Mouse (Mus musculus) spleen, adult 2 months (tissue): ENCODE measurements at regions not wholly inside any gene's neighbourhood (a gene's known extent, or its start where the extent isn't known, plus 50 kb on each side); places are given as distances from the start of the nearest gene placed in this dataset.

Experiments used
- DNase-seq, 2 experiments: peaks; one replicate each; pipeline versions ENCODE4 v3.0.0 to v3.0.0-alpha.2; 2012 to 2021; ENCODE audit warnings: low spot score in 2 of 2, low read depth in 1 of 2
- H3K27ac ChIP-seq: fragments of 200-500 bp; 2 replicates; pipeline ENCODE4 v1.5.1; 2012; ENCODE audit warnings: low read length, inconsistent platforms; ENCODE audit not compliant: insufficient read depth
- H3K27me3 ChIP-seq: fragments of 200-500 bp; 2 replicates; pipeline ENCODE4 v1.6.1; 2012; ENCODE audit warnings: mild to moderate bottlenecking, moderate library complexity, low read length, inconsistent platforms; ENCODE audit not compliant: control insufficient read depth, insufficient read depth
- H3K36me3 ChIP-seq: fragments of 200-500 bp; 2 replicates; pipeline ENCODE4 v1.6.1; 2012; ENCODE audit warnings: mild to moderate bottlenecking, low read length, inconsistent platforms; ENCODE audit not compliant: control insufficient read depth, insufficient read depth
- H3K4me1 ChIP-seq: fragments of 200-500 bp; 2 replicates; pipeline ENCODE4 v1.6.1; 2011; ENCODE audit warnings: inconsistent platforms; ENCODE audit not compliant: control insufficient read depth, insufficient read depth, insufficient read length
- H3K4me3 ChIP-seq: fragments of 200-500 bp; 2 replicates; pipeline ENCODE4 v1.5.1; 2011; ENCODE audit warnings: mild to moderate bottlenecking, inconsistent platforms; ENCODE audit not compliant: insufficient read depth, insufficient read length; ENCODE audit errors: extremely low read depth
- CTCF ChIP-seq: fragments of 200-500 bp; IDR thresholded peaks from 2 replicates; pipeline ENCODE4 v1.5.1; 2011; ENCODE audit warnings: mild to moderate bottlenecking, inconsistent platforms; ENCODE audit not compliant: insufficient read depth, insufficient read length, insufficient replicate concordance; ENCODE audit errors: extremely low read depth
- POLR2A ChIP-seq: fragments of 200-500 bp; IDR thresholded peaks from 2 replicates; pipeline ENCODE4 v1.6.1; 2011; ENCODE audit warnings: low read depth, low read length, inconsistent platforms
- WGBS: fragments of 180-500 bp; shearing (Covaris S2); methylation state at CpG from one replicate; pipeline ENCODE4 v1.1.7; 2018; 5-methylcytosine and 5-hydroxymethylcytosine counted together

DNA sequence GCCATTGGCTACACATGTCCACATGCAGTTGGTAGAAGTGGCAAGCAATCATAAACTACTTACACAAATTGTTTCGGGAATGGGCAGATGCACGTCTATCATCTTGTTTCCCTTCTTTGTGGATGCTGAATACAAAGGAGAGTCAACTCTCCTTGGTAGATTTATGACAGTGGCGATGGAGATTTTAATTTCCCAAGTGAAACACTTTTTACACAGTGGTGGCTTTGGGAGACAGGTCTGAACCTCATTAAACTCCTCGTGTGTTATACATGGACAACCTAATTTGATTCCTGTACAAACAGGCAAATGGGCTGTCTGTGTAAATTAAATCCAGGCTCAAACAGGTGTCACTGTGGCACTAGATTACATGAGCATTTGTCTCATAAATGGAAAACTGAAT is 887.1 kb upstream of the Ddx18 start:
- Histone ChIP-seq H3K4me3 (no peak overlapping the region), H3K27me3 (no peaks in the 10 kb centered on the region), H3K36me3 (no peaks in the 10 kb centered on the region), H3K4me1 (no peaks in the 10 kb centered on the region), H3K27ac (no peak overlapping the region)
- WGBS = 80% methylated on average over 4 of the region's 4 CpGs
- TF ChIP-seq CTCF (no peak), POLR2A (no peak)
- no peak for DNase-seq

DNA sequence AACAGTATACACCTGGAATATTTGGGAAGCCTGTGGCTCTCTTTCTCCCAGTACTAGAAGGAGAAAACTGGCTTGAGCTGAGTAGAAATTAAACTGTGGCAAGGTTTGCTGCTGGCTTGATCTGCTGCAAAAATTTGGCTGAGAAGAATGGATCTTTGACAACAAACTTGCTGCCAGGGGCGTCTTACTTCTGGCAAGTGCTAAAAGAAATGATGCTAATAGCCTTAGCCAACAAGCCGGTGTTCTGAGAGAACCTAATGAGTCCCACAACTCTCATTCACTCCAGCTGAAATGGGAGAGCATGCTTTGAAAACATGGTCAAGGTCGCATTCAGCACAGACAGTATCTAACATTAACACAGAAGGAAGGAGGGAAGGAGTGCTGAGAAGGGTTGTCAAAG is 885.8 kb upstream of the Ddx18 start:
- Histone ChIP-seq H3K36me3 (no peaks in the 10 kb centered on the region), H3K4me3 (no peak overlapping the region), H3K27ac (no peak overlapping the region), H3K27me3 (no peaks in the 10 kb centered on the region), H3K4me1 (no peaks in the 10 kb centered on the region)
- 69% methylated on average over 3 of the region's 3 CpGs for WGBS
- TF ChIP-seq CTCF (no peak), POLR2A (no peak)
- DNase-seq = no peak

DNA sequence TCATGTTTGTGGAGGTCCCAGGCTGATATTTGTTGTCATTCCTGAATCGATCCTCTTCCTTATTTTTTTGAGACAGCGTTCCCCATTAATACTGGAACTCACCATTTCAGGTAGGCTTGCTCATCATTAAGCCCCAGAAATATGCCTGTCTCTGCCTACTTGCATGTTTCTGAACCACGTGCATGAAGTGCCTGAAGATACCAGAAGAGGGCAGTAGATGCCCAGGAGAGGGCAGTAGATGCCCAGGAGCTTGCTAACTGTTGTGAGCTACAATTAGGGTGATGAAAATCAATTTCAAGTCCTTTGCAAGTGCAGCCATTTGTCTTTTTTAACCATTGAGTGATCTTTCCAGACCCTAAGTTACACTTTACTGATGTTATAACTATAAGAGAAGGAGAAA is 871.6 kb upstream of the Ddx18 start:
- no peaks in the 10 kb centered on the region for H3K4me1 ChIP-seq
- no peaks in the 10 kb centered on the region for H3K27me3 ChIP-seq
- TF ChIP-seq POLR2A (no peak), CTCF (no peak)
- no peaks in the 10 kb centered on the region for H3K36me3 ChIP-seq
- no peak overlapping the region for H3K27ac ChIP-seq
- 79% methylated on average over 3 of the region's 3 CpGs for WGBS
- H3K4me3 ChIP-seq = no peak overlapping the region
- no peak for DNase-seq

DNA sequence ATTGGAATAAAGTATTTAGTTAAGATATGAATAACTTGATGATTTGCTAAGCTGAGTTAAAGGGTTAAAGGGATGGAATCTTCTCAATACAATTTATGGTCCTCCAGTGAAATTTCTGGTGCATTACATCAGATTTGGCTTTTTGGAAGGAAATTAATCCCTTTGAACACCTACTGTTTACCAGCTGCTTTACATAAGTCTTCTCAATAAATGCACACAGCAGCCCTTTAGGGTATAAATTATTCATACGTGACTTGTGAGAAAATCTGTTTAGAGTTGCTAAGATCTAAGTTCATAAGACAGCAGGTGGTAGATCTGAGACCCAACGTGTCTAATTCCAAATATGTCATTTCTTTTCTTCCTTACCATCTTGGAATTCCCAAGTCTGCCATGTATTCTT is 855.7 kb upstream of the Ddx18 start:
- no peaks in the 10 kb centered on the region for H3K4me1 ChIP-seq
- H3K36me3 ChIP-seq = no peaks in the 10 kb centered on the region
- TF ChIP-seq POLR2A (no peak), CTCF (no peak)
- no peak overlapping the region for H3K27ac ChIP-seq
- no peak for DNase-seq
- no peak overlapping the region for H3K4me3 ChIP-seq
- H3K27me3 ChIP-seq = no peaks in the 10 kb centered on the region
- 83% methylated on average over 2 of the region's 2 CpGs for WGBS

DNA sequence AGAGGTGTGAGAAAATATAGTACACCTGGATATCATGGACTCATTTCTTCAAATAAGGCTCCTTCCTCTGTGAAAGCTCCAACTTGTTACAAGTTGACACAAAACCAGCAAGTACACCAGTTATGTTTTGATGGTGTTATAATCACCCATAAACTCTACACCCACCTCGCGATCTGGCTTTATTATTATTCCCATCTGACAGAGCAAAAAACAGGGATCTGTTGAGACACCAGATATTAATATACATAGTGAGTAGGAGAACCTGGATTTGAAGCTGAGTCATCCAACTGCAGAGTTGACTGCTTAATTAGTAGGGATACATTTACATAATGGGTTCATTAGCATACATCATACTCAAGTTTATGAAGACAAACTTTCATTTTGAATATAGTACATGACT is 828.6 kb upstream of the Ddx18 start:
- Histone ChIP-seq H3K36me3 (no peaks in the 10 kb centered on the region), H3K4me1 (no peaks in the 10 kb centered on the region), H3K4me3 (no peak overlapping the region), H3K27me3 (no peaks in the 10 kb centered on the region), H3K27ac (no peak overlapping the region)
- no peak for TF ChIP-seq CTCF
- TF ChIP-seq POLR2A = no peak
- WGBS = 99% methylated on average over 2 of the region's 2 CpGs
- DNase-seq = no peak

DNA sequence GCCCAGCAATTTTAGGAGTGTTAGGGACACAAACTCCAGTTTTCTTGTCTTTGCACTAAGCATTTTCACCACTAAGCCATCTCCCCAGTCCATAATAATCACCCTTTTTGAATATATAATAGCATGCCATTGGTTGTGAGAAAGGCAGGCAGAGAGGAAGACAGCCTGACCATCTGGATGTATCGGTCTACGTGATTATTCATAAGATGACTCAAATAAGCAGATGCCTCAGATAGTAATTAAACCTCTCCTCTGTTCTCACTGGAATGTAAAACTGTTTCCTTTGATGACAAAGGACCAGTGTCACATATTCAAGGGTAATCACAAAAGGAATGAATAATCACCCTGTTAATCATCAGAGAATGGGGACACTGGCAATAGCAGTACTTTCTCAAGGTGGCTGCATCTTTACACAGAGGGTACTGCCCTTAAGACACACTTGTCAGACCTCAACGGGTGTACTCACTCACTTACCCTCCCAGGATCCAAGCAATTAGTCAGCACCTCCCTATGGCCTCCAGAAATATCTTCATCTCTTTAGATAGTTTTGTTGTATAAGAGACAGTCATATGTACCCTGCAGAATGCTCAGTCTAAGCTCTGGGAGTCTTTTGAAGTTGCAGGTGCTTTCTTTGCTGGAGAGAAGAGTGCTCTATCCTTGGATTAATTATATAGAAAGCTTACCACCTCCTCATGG is 826.0 kb upstream of the Ddx18 start:
- TF ChIP-seq POLR2A (no peak), CTCF (no peak)
- Histone ChIP-seq H3K27me3 (no peaks in the 10 kb centered on the region), H3K4me1 (no peaks in the 10 kb centered on the region), H3K36me3 (no peaks in the 10 kb centered on the region), H3K27ac (no peak overlapping the region), H3K4me3 (no peak overlapping the region)
- 77% methylated on average over 3 of the region's 3 CpGs for WGBS
- DNase-seq = no peak

DNA sequence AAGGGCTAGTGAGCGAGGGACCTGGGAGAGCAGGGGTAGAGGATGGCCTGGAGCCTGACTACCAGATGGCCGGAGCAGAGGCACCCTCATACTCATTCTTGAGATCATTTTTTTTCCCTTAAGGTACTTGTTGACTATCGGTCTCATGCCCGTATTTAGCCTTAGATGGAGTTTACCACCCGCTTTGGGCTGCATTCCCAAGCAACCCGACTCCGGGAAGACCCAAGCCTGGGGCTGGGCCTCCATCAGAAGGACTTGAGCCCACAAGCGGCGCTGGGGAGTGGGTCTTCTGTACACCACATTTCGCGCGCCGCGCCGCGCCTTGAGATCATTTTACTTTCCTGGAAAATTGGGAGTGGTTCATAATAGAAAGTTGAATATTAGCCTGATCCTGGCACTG is 789.2 kb upstream of the Ddx18 start:
- WGBS = 94% methylated on average over 16 of the region's 16 CpGs
- no peak for TF ChIP-seq POLR2A
- TF ChIP-seq CTCF = no peak

More for the DNA sequence above, 789.2 kb upstream of the Ddx18 start:
- Histone ChIP-seq H3K36me3 (no peaks in the 10 kb centered on the region), H3K4me3 (no peak overlapping the region), H3K27ac (no peak overlapping the region), H3K4me1 (no peaks in the 10 kb centered on the region), H3K27me3 (no peaks in the 10 kb centered on the region)
- peak; percentile 88 to 96 for DNase-seq
